Mouse (Mus musculus): ENCODE results near the gene Lrp3.
"Not testable (repeated sequence)": the region's sequence is repeated elsewhere in the genome, so short reads cannot be mapped to it uniquely, and the experiment has no call there.

Lrp3 gene

GRCm38 (mm10) chr7:35215225-35215624, at the start of gene Lrp3:
Gene Lrp3 (minus strand): TSS chr7:35215498.
- peak; percentile 82 for DNase-seq (ENCODE audit: low spot score)

- DNase-seq (ENCODE audit: low spot score) = no peak
Measured at GRCm38 (mm10) chr7:35264746-35265145, 49.4 kb upstream of the Lrp3 start.

GRCm38 (mm10) chr7:35263595-35264489, 48.5 kb upstream of the Lrp3 start:
- no peak for DNase-seq (ENCODE audit: low spot score)

GRCm38 (mm10) chr7:35259384-35259783, 44.1 kb upstream of the Lrp3 start:
- no peak for DNase-seq (ENCODE audit: low spot score)

- no peak for DNase-seq (ENCODE audit: low spot score)
Measured at GRCm38 (mm10) chr7:35258294-35258693, 43.0 kb upstream of the Lrp3 start.

- no peak for DNase-seq (ENCODE audit: low spot score)
Measured at GRCm38 (mm10) chr7:35252041-35252558, 36.8 kb upstream of the Lrp3 start.

- DNase-seq (ENCODE audit: low spot score) = not testable (repeated sequence)
Measured at GRCm38 (mm10) chr7:35237935-35238334, 22.6 kb upstream of the Lrp3 start.

- peak; percentile 71 for DNase-seq (ENCODE audit: low spot score)
Measured at GRCm38 (mm10) chr7:35235308-35235707, 20.0 kb upstream of the Lrp3 start.

- peak; percentile 98 for DNase-seq (ENCODE audit: low spot score)
Measured at GRCm38 (mm10) chr7:35234361-35235245, 19.3 kb upstream of the Lrp3 start.

GRCm38 (mm10) chr7:35233861-35234260, 18.6 kb upstream of the Lrp3 start:
- no peak for DNase-seq (ENCODE audit: low spot score)

- no peak for DNase-seq (ENCODE audit: low spot score)
Measured at GRCm38 (mm10) chr7:35232796-35233455, 17.6 kb upstream of the Lrp3 start.

- DNase-seq (ENCODE audit: low spot score) = no peak
Measured at GRCm38 (mm10) chr7:35230333-35230732, 15.0 kb upstream of the Lrp3 start.

GRCm38 (mm10) chr7:35220694-35221365, 5.5 kb upstream of the Lrp3 start:
- no peak for DNase-seq (ENCODE audit: low spot score)

GRCm38 (mm10) chr7:35215731-35216130, 433 bp upstream of the Lrp3 start:
- no peak for DNase-seq (ENCODE audit: low spot score)

GRCm38 (mm10) chr7:35214442-35215222, 666 bp downstream of the Lrp3 start:
- no peak for DNase-seq (ENCODE audit: low spot score)

- DNase-seq (ENCODE audit: low spot score) = no peak
Measured at GRCm38 (mm10) chr7:35211791-35212190, 3.5 kb downstream of the Lrp3 start.

GRCm38 (mm10) chr7:35199755-35200154, 15.5 kb downstream of the Lrp3 start:
- no peak for DNase-seq (ENCODE audit: low spot score)

- no peak for DNase-seq (ENCODE audit: low spot score)
Measured at GRCm38 (mm10) chr7:35198981-35199754, 16.1 kb downstream of the Lrp3 start.

GRCm38 (mm10) chr7:35197022-35197421, 18.3 kb downstream of the Lrp3 start:
- no peak for DNase-seq (ENCODE audit: low spot score)

- DNase-seq (ENCODE audit: low spot score) = no peak
Measured at GRCm38 (mm10) chr7:35191276-35191675, 24.0 kb downstream of the Lrp3 start.

All from testis, postnatal 10 days (tissue).